Mouse (Mus musculus): ENCODE results near the gene Stard9. TPM values are rescaled to one million over a fixed set of nuclear protein-coding genes. Genes with fewer than 3 reads are reported as not detected.

Stard9 gene
- total and polyA plus RNA-seq, 3 experiments: 0.50 to 1.1 TPM; not detected in 1

DNA sequence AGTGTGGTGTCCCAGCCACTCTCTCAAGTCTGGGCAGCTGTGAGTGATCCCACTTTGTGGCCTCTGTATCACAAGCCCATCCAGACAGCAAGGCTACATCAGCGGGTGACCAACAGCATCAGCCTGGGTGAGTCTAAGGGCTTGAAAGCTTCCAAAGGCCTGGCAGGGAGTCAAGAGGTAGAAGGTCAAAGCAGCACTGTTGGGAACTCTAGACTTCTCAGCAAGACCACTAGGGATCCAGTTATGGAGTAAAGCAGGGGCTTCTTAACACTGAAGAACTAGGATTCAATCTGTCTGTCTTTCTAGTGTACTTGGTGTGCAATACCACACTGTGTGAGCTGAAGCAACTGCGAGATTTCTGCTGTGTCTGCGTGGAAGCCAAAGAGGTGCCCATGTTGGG is 84.5 kb downstream of the Stard9 start:
- TF ChIP-seq POLR2AphosphoS2 (IDR thresholded peaks at IDR 0.05; ENCODE audit: low read length) (no peak), GATA1 (IDR thresholded peaks at IDR 0.05; ENCODE audit: low read depth, low read length) (no peak), MYB (IDR thresholded peaks at IDR 0.05; ENCODE audit: low read depth, low read length) (no peak), UBTF (IDR thresholded peaks at IDR 0.05; ENCODE audit: borderline replicate concordance, insufficient read depth, low read depth, low read length) (no peak), RAD21 (IDR thresholded peaks at IDR 0.05; ENCODE audit: low read depth, low read length) (no peak), ZNF384 (IDR thresholded peaks at IDR 0.05; ENCODE audit: low read depth, low read length) (no peak), GABPA (IDR thresholded peaks at IDR 0.05; ENCODE audit: low read depth, low read length) (no peak), ELF1 (IDR thresholded peaks at IDR 0.05; ENCODE audit: low read depth, low read length) (no peak), NRF1 (IDR thresholded peaks at IDR 0.05; ENCODE audit: insufficient read depth, low read depth, low read length, poor library complexity, severe bottlenecking) (no peak), NELFE (IDR thresholded peaks at IDR 0.05; ENCODE audit: low read depth, low read length) (no peak), CHD1 (IDR thresholded peaks at IDR 0.05; ENCODE audit: low read depth, low read length) (no peak), ZKSCAN1 (IDR thresholded peaks at IDR 0.05; ENCODE audit: low read depth, low read length) (no peak), EP300 (IDR thresholded peaks at IDR 0.05; ENCODE audit: low read depth in 1 of 2, low read length in 2 of 2) (no peak), CHD2 (IDR thresholded peaks at IDR 0.05; ENCODE audit: low read length) (no peak), E2F4 (IDR thresholded peaks at IDR 0.05; ENCODE audit: borderline replicate concordance, low read depth, low read length) (no peak), ETS1 (IDR thresholded peaks at IDR 0.05; ENCODE audit: low read depth, low read length) (no peak)
- no peak for DNase-seq (ENCODE audit: low read depth, low spot score)
- Histone ChIP-seq H3K36me3 (ENCODE audit: control insufficient read depth in 1 of 2, insufficient read depth in 2 of 2, low read length in 2 of 2) (peaks cover 1 to 22% of the 10 kb centered on the region in 2 experiments; a peak in 3 of 4 replicates), H3K9ac (ENCODE audit: control insufficient read depth, low read depth, low read length, poor library complexity, severe bottlenecking) (no peak overlapping the region), H3K4me3 (ENCODE audit: control insufficient read depth in 1 of 2, insufficient read depth in 1 of 2, low read depth in 2 of 2, low read length in 2 of 2) (no peak overlapping the region), H3K27me3 (ENCODE audit: control insufficient read depth in 1 of 2, insufficient read depth in 2 of 2, low read length in 2 of 2) (no peaks in the 10 kb centered on the region), H3K79me2 (ENCODE audit: control insufficient read depth, insufficient read depth, low read length, poor library complexity) (no peaks in the 10 kb centered on the region), H3K9me3 (replicated peaks; ENCODE audit: insufficient read depth, low read length) (no peaks in the 10 kb centered on the region), H3K27ac (ENCODE audit: control insufficient read depth, low read depth, low read length) (no peak overlapping the region), H3K4me1 (ENCODE audit: control insufficient read depth in 1 of 2, insufficient read depth in 2 of 2, low read length in 2 of 2) (peaks cover 14 to 20% of the 10 kb centered on the region in 2 experiments)

DNA sequence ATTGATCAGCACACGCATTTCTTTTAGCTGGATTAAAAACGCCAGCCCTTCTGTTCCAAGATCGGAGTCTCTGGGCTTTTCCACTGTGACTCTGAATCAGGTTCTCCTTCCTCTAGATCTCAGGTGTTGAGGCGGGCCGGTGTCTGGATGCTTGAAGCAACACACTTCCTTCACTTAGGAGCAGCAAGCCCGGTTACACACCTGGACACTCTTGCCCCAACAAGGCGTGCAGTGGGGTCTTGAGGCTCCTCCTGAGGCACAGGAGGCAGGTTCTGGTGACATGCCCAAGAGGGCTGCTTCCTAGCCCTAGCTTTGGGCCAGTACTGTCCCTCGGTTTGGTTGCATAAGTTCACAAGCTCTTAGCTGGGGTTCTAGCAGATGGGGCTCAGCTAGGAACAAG is 89.6 kb downstream of the Stard9 start:
- Histone ChIP-seq H3K27ac (ENCODE audit: control insufficient read depth, low read depth, low read length) (no peak overlapping the region), H3K27me3 (ENCODE audit: control insufficient read depth in 1 of 2, insufficient read depth in 2 of 2, low read length in 2 of 2) (no peaks in the 10 kb centered on the region), H3K9ac (ENCODE audit: control insufficient read depth, low read depth, low read length, poor library complexity, severe bottlenecking) (no peak overlapping the region), H3K9me3 (replicated peaks; ENCODE audit: insufficient read depth, low read length) (no peaks in the 10 kb centered on the region), H3K4me1 (ENCODE audit: control insufficient read depth in 1 of 2, insufficient read depth in 2 of 2, low read length in 2 of 2) (no peaks in the 10 kb centered on the region), H3K79me2 (ENCODE audit: control insufficient read depth, insufficient read depth, low read length, poor library complexity) (no peaks in the 10 kb centered on the region), H3K4me3 (ENCODE audit: control insufficient read depth in 1 of 2, insufficient read depth in 1 of 2, low read depth in 2 of 2, low read length in 2 of 2) (no peak overlapping the region), H3K36me3 (ENCODE audit: control insufficient read depth in 1 of 2, insufficient read depth in 2 of 2, low read length in 2 of 2) (peaks cover 0 to 9% of the 10 kb centered on the region in 2 experiments; a peak in 2 of 4 replicates)
- no peak for DNase-seq (ENCODE audit: low read depth, low spot score)
- no peak for TF ChIP-seq POLR2AphosphoS2 (IDR thresholded peaks at IDR 0.05; ENCODE audit: low read length)
